Mouse (Mus musculus) kidney, embryonic 14.5 days (tissue): ENCODE measurements around the gene Ipmk. TPM values are rescaled to one million over a fixed set of nuclear protein-coding genes. Genes with fewer than 3 reads are reported as not detected.
A peak's percentile ranks its signal among the peaks of the same experiment; 100 is the strongest.
"Not testable (repeated sequence)": the region's sequence is repeated elsewhere in the genome, so short reads cannot be mapped to it uniquely, and the experiment has no call there.

Experiments used
- ATAC-seq: fragments of 200-750 bp; cut with Nextera tagmentation; 2 replicates; pipeline ENCODE4 v1.8.0; 2017; ENCODE audit warnings: moderate number of reproducible peaks, mild to moderate bottlenecking, moderate TSS enrichment, moderate library complexity; ENCODE audit not compliant: low FRiP score, low TSS enrichment
- H3K27ac ChIP-seq: fragments of 300-500 bp; sonication (generic); 2 replicates; pipeline ENCODE4 v1.5.1; 2014; ENCODE audit warnings: low read depth, mild to moderate bottlenecking, low read length, moderate library complexity, mixed read lengths
- H3K27me3 ChIP-seq: fragments of 300-500 bp; sonication (generic); 2 replicates; pipeline ENCODE4 v1.6.1; 2014; ENCODE audit warnings: mild to moderate bottlenecking, low read length; ENCODE audit not compliant: control insufficient read depth, insufficient read depth
- H3K36me3 ChIP-seq: fragments of 300-500 bp; sonication (generic); 2 replicates; pipeline ENCODE4 v1.6.1; 2014; ENCODE audit warnings: low read length, mixed read lengths; ENCODE audit not compliant: control insufficient read depth, insufficient read depth
- H3K4me1 ChIP-seq: fragments of 300-500 bp; sonication (generic); 2 replicates; pipeline ENCODE4 v1.6.1; 2014; ENCODE audit warnings: low read length, mixed read lengths; ENCODE audit not compliant: control insufficient read depth, insufficient read depth
- H3K4me2 ChIP-seq: fragments of 300-500 bp; sonication (generic); replicated peaks from 2 replicates; pipeline ENCODE4 v1.6.1; 2014; ENCODE audit warnings: low read depth, mild to moderate bottlenecking, low read length
- H3K4me3 ChIP-seq: fragments of 300-500 bp; sonication (generic); 2 replicates; pipeline ENCODE4 v1.5.1; 2014; ENCODE audit warnings: mild to moderate bottlenecking, low read length
- H3K9ac ChIP-seq: fragments of 300-500 bp; sonication (generic); 2 replicates; pipeline ENCODE4 v1.6.1; 2014; ENCODE audit warnings: low read depth, mild to moderate bottlenecking, low read length, moderate library complexity
- H3K9me3 ChIP-seq: fragments of 300-500 bp; sonication (generic); 2 replicates; pipeline ENCODE4 v1.6.1; 2016; ENCODE audit warnings: low read length; ENCODE audit not compliant: control insufficient read depth
- WGBS: fragments of 180-500 bp; shearing (Covaris S2); extraction: QIAGEN DNeasy Blood & Tissue Kit; methylation state at CpG from one replicate; pipeline ENCODE4 v1.1.7; 2014; 5-methylcytosine and 5-hydroxymethylcytosine counted together
- polyA plus RNA-seq: library from polyadenylated mRNA; unstranded; fragments of >200 nt; fragmentation: Nextera tagmentation; extraction: Ambion mirVana; gene quantifications from 2 replicates; pipeline ENCODE4 v1.2.1, GENCODE M21; 2014

The Ipmk gene
- polyA plus RNA-seq, 1 experiment from 2014 or later: 22.0 TPM

- no peak overlapping the region for H3K4me3 ChIP-seq
- no peaks in the 10 kb centered on the region for H3K4me1 ChIP-seq
- peaks cover 5% of the 10 kb centered on the region; the same call in 1 of the 2 replicates for H3K36me3 ChIP-seq
- no peaks in the 10 kb centered on the region for H3K27me3 ChIP-seq
- H3K4me2 ChIP-seq: no peak overlapping the region
- 82% methylated on average over 3 of the region's 3 CpGs for WGBS
- ATAC-seq: no peak
- no peak overlapping the region for H3K27ac ChIP-seq
- H3K9ac ChIP-seq: no peak overlapping the region
- no peaks in the 10 kb centered on the region for H3K9me3 ChIP-seq
Observed at GRCm38 (mm10) chr10:71369466-71369865, 21.9 kb downstream of the Ipmk start.

- no peak overlapping the region for H3K4me2 ChIP-seq
- H3K27me3 ChIP-seq: no peaks in the 10 kb centered on the region
- H3K9me3 ChIP-seq: no peaks in the 10 kb centered on the region
- WGBS: 64% methylated on average over 6 of the region's 6 CpGs
- H3K4me3 ChIP-seq: no peak overlapping the region
- H3K9ac ChIP-seq: no peak overlapping the region
- ATAC-seq: no peak
- H3K36me3 ChIP-seq: peaks cover 5% of the 10 kb centered on the region; the same call in 1 of the 2 replicates
- no peak overlapping the region for H3K27ac ChIP-seq
- H3K4me1 ChIP-seq: no peaks in the 10 kb centered on the region
Observed at GRCm38 (mm10) chr10:71371881-71372280, 24.3 kb downstream of the Ipmk start.

GRCm38 (mm10) chr10:71373706-71374105 lies 26.1 kb downstream of the Ipmk start:
- Histone ChIP-seq H3K4me2 (no peak overlapping the region), H3K27me3 (no peaks in the 10 kb centered on the region), H3K4me3 (no peak overlapping the region), H3K27ac (no peak overlapping the region), H3K4me1 (no peaks in the 10 kb centered on the region), H3K36me3 (peaks cover 9% of the 10 kb centered on the region; the same call in 1 of the 2 replicates), H3K9me3 (no peaks in the 10 kb centered on the region), H3K9ac (no peak overlapping the region)
- WGBS: 56% methylated on average over 11 of the region's 11 CpGs
- ATAC-seq: no peak

GRCm38 (mm10) chr10:71376014-71376413 lies 28.5 kb downstream of the Ipmk start:
- Histone ChIP-seq H3K27ac (no peak overlapping the region), H3K4me2 (no peak overlapping the region), H3K27me3 (no peaks in the 10 kb centered on the region), H3K36me3 (peaks cover 15% of the 10 kb centered on the region; the same call in 1 of the 2 replicates), H3K4me1 (no peaks in the 10 kb centered on the region), H3K4me3 (no peak overlapping the region), H3K9ac (no peak overlapping the region), H3K9me3 (no peaks in the 10 kb centered on the region)
- ATAC-seq: no peak
- 69% methylated on average over 6 of the region's 6 CpGs for WGBS

GRCm38 (mm10) chr10:71380406-71380805 lies 32.8 kb downstream of the Ipmk start:
- peaks cover 13% of the 10 kb centered on the region; the same call in 1 of the 2 replicates for H3K36me3 ChIP-seq
- peaks cover 29% of the 10 kb centered on the region for H3K4me1 ChIP-seq
- no peaks in the 10 kb centered on the region for H3K27me3 ChIP-seq
- ATAC-seq: no peak
- no peak overlapping the region for H3K4me2 ChIP-seq
- no peak overlapping the region for H3K27ac ChIP-seq
- no peak overlapping the region for H3K9ac ChIP-seq
- no peaks in the 10 kb centered on the region for H3K9me3 ChIP-seq
- WGBS: 96% methylated on average over 7 of the region's 7 CpGs
- no peak overlapping the region for H3K4me3 ChIP-seq

- 0 out of 2 replicates have a peak overlapping the region, but pooled peaks have one; percentile 67 for H3K27ac ChIP-seq
- WGBS: 77% methylated on average over 29 of the region's 29 CpGs
- peaks cover 29% of the 10 kb centered on the region for H3K4me1 ChIP-seq
- no peak overlapping the region for H3K4me3 ChIP-seq
- ATAC-seq: 0 out of 2 replicates have a peak, but pooled peaks have one; percentile 40
- H3K36me3 ChIP-seq: peaks cover 13% of the 10 kb centered on the region; the same call in 1 of the 2 replicates
- H3K9ac ChIP-seq: no peak overlapping the region
- H3K27me3 ChIP-seq: no peaks in the 10 kb centered on the region
- H3K4me2 ChIP-seq: no peak overlapping the region
- no peaks in the 10 kb centered on the region for H3K9me3 ChIP-seq
Observed at GRCm38 (mm10) chr10:71381471-71382033, 34.0 kb downstream of the Ipmk start.

- H3K4me1 ChIP-seq: peaks cover 29% of the 10 kb centered on the region
- ATAC-seq: no peak
- H3K4me2 ChIP-seq: no peak overlapping the region
- H3K36me3 ChIP-seq: peaks cover 11% of the 10 kb centered on the region; the same call in 1 of the 2 replicates
- H3K4me3 ChIP-seq: no peak overlapping the region
- WGBS: 53% methylated on average over 7 of the region's 7 CpGs
- peak overlapping the region; percentile 67; the same call in 1 of the 2 replicates for H3K27ac ChIP-seq
- H3K9me3 ChIP-seq: no peaks in the 10 kb centered on the region
- H3K27me3 ChIP-seq: no peaks in the 10 kb centered on the region
- no peak overlapping the region for H3K9ac ChIP-seq
Observed at GRCm38 (mm10) chr10:71382109-71382508, 34.5 kb downstream of the Ipmk start.

GRCm38 (mm10) chr10:71382858-71383551 lies 35.4 kb downstream of the Ipmk start:
- Histone ChIP-seq H3K4me3 (no peak overlapping the region), H3K4me1 (peaks cover 29% of the 10 kb centered on the region), H3K9me3 (no peaks in the 10 kb centered on the region), H3K4me2 (no peak overlapping the region), H3K9ac (no peak overlapping the region), H3K36me3 (peaks cover 9% of the 10 kb centered on the region; the same call in 1 of the 2 replicates), H3K27ac (peak overlapping the region; percentile 38; the same call in 1 of the 2 replicates), H3K27me3 (no peaks in the 10 kb centered on the region)
- no peak for ATAC-seq
- 29% methylated on average over 8 of the region's 8 CpGs for WGBS

- not testable (repeated sequence) for H3K36me3 ChIP-seq, H3K4me2 ChIP-seq, H3K9me3 ChIP-seq, H3K9ac ChIP-seq, H3K27me3 ChIP-seq, ATAC-seq, H3K4me3 ChIP-seq
- H3K4me1 ChIP-seq: peaks cover 29% of the 10 kb centered on the region
- peak overlapping the region; percentile 7; the same call in 1 of the 2 replicates for H3K27ac ChIP-seq
- 62% methylated on average over 6 of the region's 6 CpGs for WGBS
Observed at GRCm38 (mm10) chr10:71383552-71383924, 36.0 kb downstream of the Ipmk start.
